Mouse (Mus musculus): Measurements from ENCODE around the gene Dcaf1. TPM values are rescaled to one million over a fixed set of nuclear protein-coding genes. Genes with fewer than 3 reads are reported as not detected.

The Dcaf1 gene
- polyA plus RNA-seq, 1 experiment, result 17.1 TPM

GRCm38 (mm10) chr9:106884996-106885900 is 63.6 kb downstream of the Dcaf1 start:
- TF ChIP-seq FOSL1 (IDR thresholded peaks at IDR 0.05; ENCODE audit: insufficient read depth, low read length, poor library complexity, severe bottlenecking) (no peak), MYOG (IDR thresholded peaks at IDR 0.05; ENCODE audit: control insufficient read depth, extremely low read depth, insufficient read length) (no peak), MYOD1 (IDR thresholded peaks at IDR 0.05; ENCODE audit: control insufficient read depth, insufficient read length, low read depth) (no peak), USF1 (IDR thresholded peaks at IDR 0.05; ENCODE audit: low read depth) (no peak), CTCF (IDR thresholded peaks at IDR 0.05; ENCODE audit: control insufficient read depth, insufficient read depth, insufficient read length) (no peak), MAX (IDR thresholded peaks at IDR 0.05) (no peak), CEBPB (IDR thresholded peaks at IDR 0.05; ENCODE audit: low read depth) (no peak)
- Histone ChIP-seq H3K27me3 (ENCODE audit: control insufficient read depth, insufficient read depth, insufficient read length) (no peaks in the 10 kb centered on the region), H3K79me2 (ENCODE audit: control insufficient read depth, insufficient read depth) (peaks cover 58% of the 10 kb centered on the region), H3K79me3 (ENCODE audit: low read depth) (peaks cover 44% of the 10 kb centered on the region), H3K4me3 (ENCODE audit: insufficient read depth, poor library complexity, severe bottlenecking) (peak overlapping the region; percentile 60), H3K36me3 (ENCODE audit: control insufficient read depth, insufficient read depth) (peaks cover 52% of the 10 kb centered on the region), H3ac (ENCODE audit: control insufficient read depth, insufficient read length, low read depth) (peak overlapping the region; percentile 65)

- H3K36me3 ChIP-seq (ENCODE audit: control insufficient read depth, insufficient read depth), result peaks cover 53% of the 10 kb centered on the region
Measured at GRCm38 (mm10) chr9:106885901-106886731, 64.4 kb downstream of the Dcaf1 start.

GRCm38 (mm10) chr9:106886828-106887702 is 65.4 kb downstream of the Dcaf1 start, which contains the start of gene Rbm15b:
Gene Rbm15b (minus strand): TSS chr9:106887428.
- Histone ChIP-seq H3ac (ENCODE audit: control insufficient read depth, insufficient read length, low read depth) (peak within 1 kb of the TSS; percentile 65), H3K4me3 (ENCODE audit: insufficient read depth, poor library complexity, severe bottlenecking) (peak within 1 kb of the TSS; percentile 60), H3K36me3 (ENCODE audit: control insufficient read depth, insufficient read depth) (peaks cover 44% of the 10 kb centered on the region), H3K79me3 (ENCODE audit: low read depth) (peaks cover 56% of the 10 kb centered on the region), H3K27me3 (ENCODE audit: control insufficient read depth, insufficient read depth, insufficient read length) (no peaks in the 10 kb centered on the region), H3K79me2 (ENCODE audit: control insufficient read depth, insufficient read depth) (peaks cover 73% of the 10 kb centered on the region)
- peak; percentile 95 for TF ChIP-seq USF1 (IDR thresholded peaks at IDR 0.05; ENCODE audit: low read depth)
- no peak for TF ChIP-seq MYOG (IDR thresholded peaks at IDR 0.05; ENCODE audit: control insufficient read depth, extremely low read depth, insufficient read length)
- peak; percentile 72 for TF ChIP-seq MAX (IDR thresholded peaks at IDR 0.05)
- TF ChIP-seq MYOD1 (IDR thresholded peaks at IDR 0.05; ENCODE audit: control insufficient read depth, insufficient read length, low read depth), result no peak
- TF ChIP-seq FOSL1 (IDR thresholded peaks at IDR 0.05; ENCODE audit: insufficient read depth, low read length, poor library complexity, severe bottlenecking), result no peak
- peak; percentile 90 for TF ChIP-seq CTCF (IDR thresholded peaks at IDR 0.05; ENCODE audit: control insufficient read depth, insufficient read depth, insufficient read length)
- TF ChIP-seq CEBPB (IDR thresholded peaks at IDR 0.05; ENCODE audit: low read depth), result no peak

More at GRCm38 (mm10) chr9:106885901-106886731, 64.4 kb downstream of the Dcaf1 start:
- no peaks in the 10 kb centered on the region for H3K27me3 ChIP-seq (ENCODE audit: control insufficient read depth, insufficient read depth, insufficient read length)
- peak overlapping the region; percentile 60 for H3K4me3 ChIP-seq (ENCODE audit: insufficient read depth, poor library complexity, severe bottlenecking)
- TF ChIP-seq MAX (IDR thresholded peaks at IDR 0.05) (peak; percentile 9), FOSL1 (IDR thresholded peaks at IDR 0.05; ENCODE audit: insufficient read depth, low read length, poor library complexity, severe bottlenecking) (no peak), MYOG (IDR thresholded peaks at IDR 0.05; ENCODE audit: control insufficient read depth, extremely low read depth, insufficient read length) (no peak), USF1 (IDR thresholded peaks at IDR 0.05; ENCODE audit: low read depth) (no peak), CTCF (IDR thresholded peaks at IDR 0.05; ENCODE audit: control insufficient read depth, insufficient read depth, insufficient read length) (no peak)
- peaks cover 67% of the 10 kb centered on the region for H3K79me2 ChIP-seq (ENCODE audit: control insufficient read depth, insufficient read depth)
- H3K79me3 ChIP-seq (ENCODE audit: low read depth), result peaks cover 52% of the 10 kb centered on the region
- H3ac ChIP-seq (ENCODE audit: control insufficient read depth, insufficient read length, low read depth), result peak overlapping the region; percentile 65

- peaks cover 34% of the 10 kb centered on the region for H3K36me3 ChIP-seq (ENCODE audit: control insufficient read depth, insufficient read depth)
Measured at GRCm38 (mm10) chr9:106888346-106888745, 66.7 kb downstream of the Dcaf1 start.

More at GRCm38 (mm10) chr9:106888346-106888745, 66.7 kb downstream of the Dcaf1 start:
- Histone ChIP-seq H3K4me3 (ENCODE audit: insufficient read depth, poor library complexity, severe bottlenecking) (no peak overlapping the region), H3ac (ENCODE audit: control insufficient read depth, insufficient read length, low read depth) (no peak overlapping the region), H3K79me2 (ENCODE audit: control insufficient read depth, insufficient read depth) (peaks cover 65% of the 10 kb centered on the region), H3K27me3 (ENCODE audit: control insufficient read depth, insufficient read depth, insufficient read length) (no peaks in the 10 kb centered on the region), H3K79me3 (ENCODE audit: low read depth) (peaks cover 51% of the 10 kb centered on the region)
- no peak for TF ChIP-seq FOSL1 (IDR thresholded peaks at IDR 0.05; ENCODE audit: insufficient read depth, low read length, poor library complexity, severe bottlenecking)
- TF ChIP-seq CTCF (IDR thresholded peaks at IDR 0.05; ENCODE audit: control insufficient read depth, insufficient read depth, insufficient read length), result no peak
- TF ChIP-seq MAX (IDR thresholded peaks at IDR 0.05), result no peak
- TF ChIP-seq MYOG (IDR thresholded peaks at IDR 0.05; ENCODE audit: control insufficient read depth, extremely low read depth, insufficient read length), result no peak
- TF ChIP-seq USF1 (IDR thresholded peaks at IDR 0.05; ENCODE audit: low read depth), result no peak
- TF ChIP-seq MYOD1 (IDR thresholded peaks at IDR 0.05; ENCODE audit: control insufficient read depth, insufficient read length, low read depth), result no peak
- no peak for TF ChIP-seq CEBPB (IDR thresholded peaks at IDR 0.05; ENCODE audit: low read depth)
